Mouse (Mus musculus) forebrain, embryonic 14.5 days (tissue): ENCODE measurements around the gene Ppp1r1b. TPM values are rescaled to one million over a fixed set of nuclear protein-coding genes. Genes with fewer than 3 reads are reported as not detected.

ENCODE experiments used
- ATAC-seq: fragments of 200-750 bp; cut with Nextera tagmentation; 2 replicates; pipeline ENCODE4 v1.8.0; 2017; ENCODE audit warnings: mild to moderate bottlenecking, moderate library complexity
- DNase-seq: peaks from one replicate; pipeline ENCODE4 v3.0.0-alpha.2; 2015; ENCODE audit warnings: low spot score
- H3K27ac ChIP-seq: fragments of 300-500 bp; sonication (generic); 2 replicates; pipeline ENCODE4 v1.5.1; 2014; ENCODE audit warnings: low read depth, mild to moderate bottlenecking, control low read depth, low read length, moderate library complexity
- H3K27me3 ChIP-seq: fragments of 300-500 bp; sonication (generic); replicated peaks from 2 replicates; pipeline ENCODE4 v1.6.1; 2014; ENCODE audit warnings: low read length, control low read depth, mixed read lengths; ENCODE audit not compliant: control insufficient read depth, insufficient read depth
- H3K36me3 ChIP-seq: fragments of 300-500 bp; sonication (generic); 2 replicates; pipeline ENCODE4 v1.6.1; 2014; ENCODE audit warnings: low read length, control low read depth; ENCODE audit not compliant: control insufficient read depth, insufficient read depth
- H3K4me1 ChIP-seq: fragments of 300-500 bp; sonication (generic); 2 replicates; pipeline ENCODE4 v1.6.1; 2014; ENCODE audit warnings: antibody characterized with exemption, low read length, control low read depth; ENCODE audit not compliant: control insufficient read depth, insufficient read depth
- H3K4me2 ChIP-seq: fragments of 300-500 bp; sonication (generic); 2 replicates; pipeline ENCODE4 v1.6.1; 2014; ENCODE audit warnings: mild to moderate bottlenecking, control low read depth, low read length
- H3K4me3 ChIP-seq: fragments of 300-500 bp; sonication (generic); 2 replicates; pipeline ENCODE4 v1.5.1; 2014; ENCODE audit warnings: low read depth, low read length, control low read depth
- H3K9ac ChIP-seq: fragments of 300-500 bp; sonication (generic); 2 replicates; pipeline ENCODE4 v1.6.1; 2014; ENCODE audit warnings: mild to moderate bottlenecking, low read length, control low read depth, moderate library complexity
- H3K9me3 ChIP-seq: fragments of 300-500 bp; sonication (generic); replicated peaks from 2 replicates; pipeline ENCODE4 v1.6.1; 2016; ENCODE audit warnings: low read length, control low read depth, mixed read lengths; ENCODE audit not compliant: control insufficient read depth
- WGBS: fragments of 180-500 bp; shearing (Covaris S2); extraction: QIAGEN DNeasy Blood & Tissue Kit; methylation state at CpG from one replicate; pipeline ENCODE4 v1.1.7; 2014; 5-methylcytosine and 5-hydroxymethylcytosine counted together
- polyA plus RNA-seq: library from polyadenylated mRNA; unstranded; fragments of >200 nt; fragmentation: Nextera tagmentation; extraction: Ambion mirVana; gene quantifications from 2 replicates; pipeline ENCODE4 v1.2.1, GENCODE M21; 2014

Gene Ppp1r1b
- polyA plus RNA-seq, 1 experiment from 2014 or later: 33.1 TPM

DNA sequence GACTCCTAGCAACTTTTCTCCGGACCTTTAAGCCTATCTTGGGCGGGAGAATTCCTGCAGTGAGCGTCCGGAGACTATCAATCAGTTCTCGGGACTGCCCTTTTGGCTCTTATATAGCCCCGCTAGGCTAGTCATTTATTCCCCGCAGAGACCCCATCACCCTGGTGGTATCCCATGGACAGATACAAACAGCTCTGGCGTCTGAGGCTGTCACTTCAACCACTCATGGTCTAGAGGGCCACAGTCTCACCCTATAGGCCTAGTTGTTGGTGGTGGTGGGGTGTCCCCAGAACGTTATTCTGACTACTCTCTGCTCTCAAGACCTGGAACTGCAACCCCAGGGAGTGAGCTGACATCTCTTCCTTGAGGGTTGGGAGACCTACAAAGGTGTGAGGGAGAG lies 1.1 kb downstream of the Ppp1r1b start:
- no peak overlapping the region for H3K27ac ChIP-seq
- DNase-seq (no peak), ATAC-seq (no peak)
- H3K4me1 ChIP-seq: peaks cover 5% of the 10 kb centered on the region
- H3K27me3 ChIP-seq: peaks cover 66% of the 10 kb centered on the region
- H3K9me3 ChIP-seq: no peaks in the 10 kb centered on the region
- peak overlapping the region; percentile 47 for H3K4me3 ChIP-seq
- WGBS: 2% methylated on average over 9 of the region's 9 CpGs
- H3K36me3 ChIP-seq: no peaks in the 10 kb centered on the region
- H3K4me2 ChIP-seq: peak overlapping the region; percentile 95
- H3K9ac ChIP-seq: peak overlapping the region; percentile 65

DNA sequence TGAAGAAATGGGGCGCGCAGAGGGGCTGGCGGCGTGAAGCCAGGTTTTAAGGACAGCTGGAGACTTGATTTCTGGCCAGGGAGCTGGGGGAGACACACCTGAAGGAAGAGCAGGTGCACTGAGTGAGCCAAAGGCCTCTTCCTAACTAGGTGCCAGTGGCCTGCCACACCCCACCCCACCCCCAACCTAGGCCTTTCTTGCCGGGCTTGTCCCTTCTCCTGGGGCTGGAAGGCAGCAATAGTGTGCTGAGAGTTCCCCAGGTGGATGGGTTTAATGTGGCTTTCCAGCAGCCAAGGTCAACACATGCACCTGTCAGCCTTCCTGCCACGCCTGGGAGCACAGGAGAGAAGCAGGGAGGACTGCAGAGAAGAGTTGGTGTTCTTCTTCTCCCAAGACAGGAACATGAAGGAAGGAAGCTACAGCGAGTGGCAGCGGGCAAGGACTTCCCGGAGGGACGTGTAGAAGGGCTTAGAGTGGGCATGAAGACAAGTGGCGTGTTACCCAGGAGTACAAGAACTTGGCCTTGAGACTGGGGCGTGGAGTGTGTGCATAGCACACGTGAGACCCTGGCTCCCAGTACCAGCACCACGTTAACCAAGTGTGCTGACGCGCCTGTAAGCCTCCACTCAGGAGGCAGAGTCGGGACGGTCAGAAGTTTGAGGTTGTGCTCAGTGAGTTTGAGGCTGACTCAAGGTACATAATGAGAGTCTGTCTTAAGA lies 4.2 kb downstream of the Ppp1r1b start:
- H3K9me3 ChIP-seq: no peaks in the 10 kb centered on the region
- no peak for DNase-seq
- no peak overlapping the region for H3K4me2 ChIP-seq
- H3K27ac ChIP-seq: no peak overlapping the region
- peaks cover 44% of the 10 kb centered on the region for H3K27me3 ChIP-seq
- no peak overlapping the region for H3K9ac ChIP-seq
- no peak for ATAC-seq
- peaks cover 5% of the 10 kb centered on the region for H3K4me1 ChIP-seq
- 77% methylated on average over 18 of the region's 18 CpGs for WGBS
- H3K36me3 ChIP-seq: no peaks in the 10 kb centered on the region
- no peak overlapping the region for H3K4me3 ChIP-seq

DNA sequence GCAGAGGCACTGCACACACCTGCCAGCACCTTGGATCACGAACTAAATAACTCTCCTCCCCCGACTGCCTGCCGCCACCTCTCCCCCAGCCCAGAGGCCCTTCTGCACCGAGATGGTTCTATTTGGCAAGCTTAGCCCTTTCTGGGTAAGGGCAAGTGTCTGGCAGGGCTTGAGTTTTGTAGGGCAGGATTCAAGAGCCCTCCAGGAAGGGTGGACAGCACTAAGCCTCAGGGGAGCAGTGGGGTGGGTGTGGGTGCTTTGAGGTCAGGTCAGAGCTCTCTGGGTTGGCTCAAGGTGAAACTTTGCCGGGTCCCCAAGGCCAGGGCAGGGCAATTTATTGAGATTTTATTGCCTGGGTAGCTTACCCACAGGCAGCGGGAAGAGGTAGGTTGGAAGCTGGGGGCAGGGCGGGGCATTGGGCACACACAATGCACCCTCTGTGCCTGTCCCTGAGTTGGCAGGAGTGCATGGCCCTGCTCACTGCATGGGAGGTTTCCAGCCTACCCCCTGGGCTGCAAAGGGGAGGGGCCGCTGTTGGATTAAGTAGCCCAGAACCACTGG lies 5.5 kb downstream of the Ppp1r1b start:
- Histone ChIP-seq H3K9ac (no peak overlapping the region), H3K9me3 (no peaks in the 10 kb centered on the region), H3K4me1 (peaks cover 4% of the 10 kb centered on the region; the same call in 1 of the 2 replicates), H3K27me3 (peaks cover 32% of the 10 kb centered on the region), H3K4me3 (no peak overlapping the region), H3K4me2 (no peak overlapping the region), H3K36me3 (no peaks in the 10 kb centered on the region), H3K27ac (no peak overlapping the region)
- ATAC-seq (no peak), DNase-seq (no peak)
- 28% methylated on average over 8 of the region's 8 CpGs for WGBS

DNA sequence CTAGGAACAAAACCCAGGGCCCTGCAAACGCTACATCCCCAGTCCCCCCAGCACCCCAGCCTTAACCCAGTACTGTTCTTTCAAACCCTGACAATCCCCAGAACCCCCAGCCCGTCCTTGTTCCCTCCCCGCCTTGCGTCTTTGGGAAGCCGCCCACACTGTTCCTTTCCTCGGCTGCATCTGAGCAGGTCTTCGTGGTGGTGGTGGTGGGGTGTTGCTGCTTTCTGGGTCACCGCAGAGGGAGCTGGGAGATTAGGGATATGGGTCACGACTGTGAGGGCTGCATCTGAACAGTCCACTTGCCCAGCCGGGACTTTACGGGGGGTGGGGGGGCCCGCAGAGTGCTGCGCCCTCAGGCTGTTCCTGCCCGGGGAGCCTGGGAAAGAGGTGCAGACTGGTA lies 6.2 kb downstream of the Ppp1r1b start:
- no peak for ATAC-seq
- H3K27me3 ChIP-seq: peaks cover 25% of the 10 kb centered on the region
- no peak overlapping the region for H3K4me2 ChIP-seq
- H3K36me3 ChIP-seq: no peaks in the 10 kb centered on the region
- H3K4me1 ChIP-seq: peaks cover 10% of the 10 kb centered on the region
- H3K4me3 ChIP-seq: no peak overlapping the region
- WGBS: 64% methylated on average over 14 of the region's 14 CpGs
- H3K9me3 ChIP-seq: no peaks in the 10 kb centered on the region
- no peak overlapping the region for H3K27ac ChIP-seq
- no peak overlapping the region for H3K9ac ChIP-seq
- DNase-seq: no peak

DNA sequence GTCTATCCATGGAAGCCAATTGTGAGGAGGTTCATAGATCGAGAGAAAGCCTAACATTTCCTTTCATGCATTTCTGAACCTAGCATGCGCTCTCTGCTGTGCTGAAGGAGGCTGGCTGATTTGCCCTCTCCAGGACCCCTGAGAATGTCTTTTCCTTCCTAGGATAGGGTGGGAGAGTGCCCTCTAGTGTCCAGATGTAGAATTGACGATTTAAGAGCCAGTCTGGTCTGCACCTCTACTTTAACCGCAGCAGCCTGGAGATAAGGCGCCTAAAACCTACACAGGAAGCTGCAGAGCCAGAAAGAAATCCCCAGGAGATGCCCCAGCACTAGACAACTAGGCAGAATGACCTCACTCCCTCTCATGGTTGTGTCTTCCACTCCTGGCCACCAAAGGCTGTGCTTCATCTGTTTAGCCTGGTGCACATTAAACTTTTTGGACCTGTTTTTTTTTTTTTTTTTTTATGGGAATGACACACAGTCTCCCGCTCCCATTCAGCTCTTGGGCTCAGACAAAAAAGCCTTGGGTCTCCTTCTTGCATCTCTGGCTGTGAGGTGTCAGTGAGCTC lies 7.6 kb downstream of the Ppp1r1b start:
- no peaks in the 10 kb centered on the region for H3K36me3 ChIP-seq
- no peak overlapping the region for H3K4me3 ChIP-seq
- WGBS: 11% methylated on average over 6 of the region's 6 CpGs
- H3K4me2 ChIP-seq: no peak overlapping the region
- peak; percentile 30; the same call in 1 of the 2 replicates for ATAC-seq
- H3K9ac ChIP-seq: no peak overlapping the region
- no peak overlapping the region for H3K27ac ChIP-seq
- H3K4me1 ChIP-seq: peaks cover 12% of the 10 kb centered on the region
- peak; percentile 89 for DNase-seq
- peaks cover 11% of the 10 kb centered on the region; the same call in 1 of the 2 replicates for H3K27me3 ChIP-seq
- H3K9me3 ChIP-seq: no peaks in the 10 kb centered on the region

DNA sequence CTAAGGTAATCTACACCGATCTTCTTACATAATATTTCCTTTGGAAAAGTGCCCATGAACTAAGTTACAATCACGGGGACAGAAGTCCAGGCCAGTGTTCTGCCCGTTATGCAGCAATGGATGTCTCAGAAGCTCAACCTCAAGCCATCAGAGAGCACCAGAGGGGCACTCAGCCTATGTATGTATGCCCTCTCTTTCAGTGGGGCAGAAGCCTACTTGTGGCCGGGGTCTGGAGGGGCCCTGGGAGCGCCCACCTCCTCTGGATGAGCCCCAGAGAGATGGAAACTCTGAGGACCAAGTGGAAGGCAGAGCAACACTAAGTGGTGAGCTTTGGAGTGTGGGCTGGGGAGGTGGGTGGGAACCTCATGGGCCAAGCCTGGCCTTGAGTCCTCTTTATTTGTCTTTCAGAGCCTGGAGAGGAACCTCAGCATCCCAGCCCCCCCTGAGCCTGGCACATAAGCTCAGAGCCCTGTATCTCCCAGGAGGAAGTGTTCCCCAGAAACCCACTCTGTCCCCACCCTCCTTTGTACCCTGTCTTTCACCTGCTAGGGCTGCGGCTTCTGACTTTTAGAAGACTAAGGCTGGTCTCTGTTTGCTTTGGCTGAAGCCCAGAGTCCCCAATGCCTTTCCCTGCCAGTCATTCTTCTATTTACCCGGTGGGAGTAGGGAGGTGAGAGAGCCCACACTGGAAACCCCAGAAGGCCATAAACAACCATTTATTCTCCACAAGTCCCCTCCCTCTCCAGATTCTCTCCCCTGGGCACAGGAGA lies 8.6 kb downstream of the Ppp1r1b start:
- Histone ChIP-seq H3K4me3 (no peak overlapping the region), H3K27ac (no peak overlapping the region), H3K36me3 (no peaks in the 10 kb centered on the region), H3K4me1 (peaks cover 16% of the 10 kb centered on the region), H3K9ac (no peak overlapping the region), H3K4me2 (no peak overlapping the region), H3K9me3 (no peaks in the 10 kb centered on the region), H3K27me3 (peaks cover 5% of the 10 kb centered on the region; the same call in 1 of the 2 replicates)
- WGBS: 80% methylated on average over 7 of the region's 7 CpGs
- no peak for ATAC-seq
- no peak for DNase-seq

DNA sequence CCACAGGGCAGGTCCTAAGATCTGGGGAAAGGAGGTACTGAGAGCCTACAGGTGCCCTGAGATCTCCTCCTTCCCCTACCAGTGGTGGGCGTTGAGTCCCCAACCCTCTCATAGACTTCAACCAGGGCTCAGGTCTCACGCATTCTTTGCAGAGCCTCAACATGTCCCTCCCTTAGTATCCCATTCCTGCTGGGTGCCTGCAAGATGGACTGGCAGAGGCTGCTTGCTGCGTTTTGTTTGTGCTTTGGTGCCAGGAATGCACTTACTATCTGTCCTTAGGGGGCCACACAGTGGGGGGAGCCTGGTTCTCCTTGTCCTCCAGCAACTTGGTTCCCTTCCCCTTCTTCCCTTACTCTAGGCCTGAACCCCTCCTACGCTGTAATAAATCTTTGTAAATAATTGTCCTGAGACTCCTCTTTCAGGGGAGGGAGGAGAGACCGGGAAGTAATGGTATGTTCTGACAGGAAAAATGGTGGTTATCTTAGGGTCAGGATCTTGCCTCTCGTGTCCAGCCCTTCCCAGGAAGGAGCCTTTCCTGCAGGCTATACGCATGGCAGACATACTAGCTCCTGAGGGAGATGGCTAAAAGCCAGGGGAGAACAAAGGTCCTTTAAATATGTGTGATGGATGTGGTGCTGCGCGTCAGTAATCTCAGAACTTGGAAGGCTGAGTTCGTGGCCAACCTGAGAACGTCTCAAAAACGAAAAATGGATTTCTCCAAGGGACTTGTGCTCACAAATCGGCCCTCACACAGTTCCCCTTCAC lies 9.4 kb downstream of the Ppp1r1b start:
- ATAC-seq (0 out of 2 replicates have a peak, but pooled peaks have one; percentile 3), DNase-seq (no peak)
- no peaks in the 10 kb centered on the region for H3K9me3 ChIP-seq
- peak overlapping the region; percentile 91 for H3K4me2 ChIP-seq
- H3K27me3 ChIP-seq: no peaks in the 10 kb centered on the region
- H3K9ac ChIP-seq: peak overlapping the region; percentile 75
- peak overlapping the region; percentile 68 for H3K4me3 ChIP-seq
- no peaks in the 10 kb centered on the region for H3K36me3 ChIP-seq
- H3K4me1 ChIP-seq: peaks cover 16% of the 10 kb centered on the region
- peak overlapping the region; percentile 66; the same call in 1 of the 2 replicates for H3K27ac ChIP-seq
- 9% methylated on average over 13 of the region's 13 CpGs for WGBS
